ENCODE assay signal across 20 mouse cellular contexts in the genomic region with DNA sequence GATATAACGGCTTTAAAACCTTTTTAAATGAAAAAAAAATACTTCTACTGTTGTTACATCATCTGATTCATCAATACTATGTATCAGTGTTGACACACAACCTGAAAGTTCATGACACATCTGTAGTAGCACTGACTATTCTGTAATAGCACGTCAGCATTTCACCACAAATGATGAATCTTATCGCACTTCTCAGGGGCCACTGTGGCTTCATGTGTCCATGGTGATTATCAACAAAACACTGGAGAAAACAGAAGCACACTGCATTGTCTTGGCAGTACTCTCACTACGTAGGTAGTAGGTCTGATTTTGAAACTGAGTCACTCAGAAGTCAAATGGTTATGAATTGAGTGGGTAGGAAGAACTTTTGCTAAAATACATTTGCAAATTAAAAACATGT.
DNase-seq lines count a peak whose midpoint lies in the region; ATAC-seq and TF ChIP-seq lines count a peak whose summit lies in the region.
"Had no signal": no experiment of that assay in that cellular context is flagged by ENCODE, and none has a peak within 500 bp of the region (broad histone marks: within the 10 kb centered on the region; RNA-seq: fewer than 3 reads in every experiment).

No protein-coding gene starts in this region.

- no peak for TF ChIP-seq RAD21 in MEL (IDR thresholded peaks at IDR 0.05; ENCODE audit: low read depth, low read length)

- H3K4me3 ChIP-seq in heart, adult 2 months, result no peak overlapping the region
- no peak overlapping the region for H3K4me3 ChIP-seq in heart, embryonic 11.5 days (ENCODE audit: low read depth, low read length)
- no peak overlapping the region for H3K4me3 ChIP-seq in MEL (ENCODE audit: control insufficient read depth in 1 of 2, insufficient read depth in 1 of 2, low read depth in 2 of 2, low read length in 2 of 2)
- H3K4me3 ChIP-seq in heart, embryonic 12.5 days, result no peak overlapping the region
- H3K4me3 ChIP-seq: intestine, embryonic 15.5 days; kidney, embryonic 15.5 days; limb, embryonic 12.5 days; liver, embryonic 13.5 days; midbrain, embryonic 10.5 days had no signal

- no peaks in the 10 kb centered on the region; the same call in 1 of the 2 replicates for H3K36me3 ChIP-seq in heart, adult 2 months (ENCODE audit: control insufficient read depth, insufficient read depth, low read length)
- no peaks in the 10 kb centered on the region for H3K36me3 ChIP-seq in heart, embryonic 11.5 days (ENCODE audit: control insufficient read depth, insufficient read depth, low read length)
- peaks cover 0 to 11% of the 10 kb centered on the region in 2 experiments; a peak in 2 of 4 replicates for H3K36me3 ChIP-seq in MEL (ENCODE audit: control insufficient read depth in 1 of 2, insufficient read depth in 2 of 2, low read length in 2 of 2)
- H3K36me3 ChIP-seq in heart, embryonic 12.5 days, result no peaks in the 10 kb centered on the region
- H3K36me3 ChIP-seq: intestine, embryonic 15.5 days; kidney, embryonic 15.5 days; limb, embryonic 12.5 days; liver, embryonic 13.5 days; midbrain, embryonic 10.5 days had no signal

- no peak overlapping the region for H3K4me2 ChIP-seq in heart, embryonic 11.5 days
- H3K4me2 ChIP-seq in heart, embryonic 12.5 days, result no peak overlapping the region
- H3K4me2 ChIP-seq: intestine, embryonic 15.5 days; kidney, embryonic 15.5 days; limb, embryonic 12.5 days; liver, embryonic 13.5 days had no signal

- peak in 1 of 2 experiments; percentile 23 for DNase-seq in heart, adult 2 months
- peak; percentile 88 for DNase-seq in MEL (ENCODE audit: low read depth, low spot score)
- no peak for DNase-seq in gastrocnemius, adult 18-20 months (ENCODE audit: low spot score)
- no peak for DNase-seq in kidney, postnatal 25 days
- no peak for DNase-seq in adrenal gland, adult (ENCODE audit: inconsistent age in 2 of 2, low spot score in 1 of 2)
- DNase-seq: adrenal gland, postnatal 14 days; B cell, adult 2 months; cerebellum, adult 2 months; gastrocnemius, postnatal 14 days; liver, embryonic 13.5 days; lung, postnatal 14 days; right cerebral cortex, postnatal 14 days had no signal

- no peak for ATAC-seq in heart, embryonic 11.5 days (replicated peaks; ENCODE audit: insufficient number of reproducible peaks, low FRiP score, low TSS enrichment)
- ATAC-seq in heart, embryonic 12.5 days (ENCODE audit: insufficient number of reproducible peaks, low FRiP score), result peak; percentile 39; the same call in 1 of the 2 replicates
- peak; percentile 97 for ATAC-seq in megakaryocyte progenitor cell, adult 5-6 weeks (replicated peaks; ENCODE audit: poor library complexity)
- ATAC-seq: intestine, embryonic 15.5 days had no signal

- no peak for TF ChIP-seq CTCF in heart, adult 2 months (IDR thresholded peaks at IDR 0.05)
- TF ChIP-seq CTCF in MEL (IDR thresholded peaks at IDR 0.05 in 2 of 3, conservative IDR thresholded peaks at IDR 0.05 in 1 of 3; ENCODE audit: control insufficient read depth in 1 of 3, insufficient read depth in 1 of 3, low read depth in 2 of 3, low read length in 3 of 3, poor library complexity in 1 of 3, severe bottlenecking in 1 of 3), result no peak

- H3K9ac ChIP-seq in heart, adult 2 months (ENCODE audit: low read depth, low read length), result no peak overlapping the region
- H3K9ac ChIP-seq in heart, embryonic 11.5 days (ENCODE audit: low read depth, low read length), result no peak overlapping the region
- no peak overlapping the region for H3K9ac ChIP-seq in MEL (ENCODE audit: control insufficient read depth, low read depth, low read length, poor library complexity, severe bottlenecking)
- no peak overlapping the region for H3K9ac ChIP-seq in heart, embryonic 12.5 days
- H3K9ac ChIP-seq: intestine, embryonic 15.5 days; kidney, embryonic 15.5 days; limb, embryonic 12.5 days; liver, embryonic 13.5 days had no signal

- H3K27me3 ChIP-seq in heart, adult 2 months (ENCODE audit: control insufficient read depth, insufficient read depth, low read length), result no peaks in the 10 kb centered on the region
- no peaks in the 10 kb centered on the region for H3K27me3 ChIP-seq in heart, embryonic 11.5 days (ENCODE audit: control insufficient read depth, insufficient read depth, low read length)
- no peaks in the 10 kb centered on the region for H3K27me3 ChIP-seq in MEL (ENCODE audit: control insufficient read depth in 1 of 2, insufficient read depth in 2 of 2, low read length in 2 of 2)
- H3K27me3 ChIP-seq in heart, embryonic 12.5 days (replicated peaks), result no peaks in the 10 kb centered on the region
- H3K27me3 ChIP-seq: intestine, embryonic 15.5 days; kidney, embryonic 15.5 days; limb, embryonic 12.5 days; liver, embryonic 13.5 days had no signal

- H3K4me1 ChIP-seq in heart, adult 2 months (ENCODE audit: control insufficient read depth, insufficient read depth, low read length), result no peaks in the 10 kb centered on the region
- no peaks in the 10 kb centered on the region for H3K4me1 ChIP-seq in heart, embryonic 11.5 days (ENCODE audit: control insufficient read depth, insufficient read depth, low read length)
- H3K4me1 ChIP-seq in MEL (ENCODE audit: control insufficient read depth in 1 of 2, insufficient read depth in 2 of 2, low read length in 2 of 2), result peaks cover 0 to 4% of the 10 kb centered on the region in 2 experiments; a peak in 2 of 4 replicates
- no peaks in the 10 kb centered on the region for H3K4me1 ChIP-seq in heart, embryonic 12.5 days (replicated peaks)
- H3K4me1 ChIP-seq: intestine, embryonic 15.5 days; kidney, embryonic 15.5 days; limb, embryonic 12.5 days; liver, embryonic 13.5 days; midbrain, embryonic 10.5 days had no signal

- H3K9me3 ChIP-seq in heart, embryonic 11.5 days (replicated peaks; ENCODE audit: control insufficient read depth, low read length), result no peaks in the 10 kb centered on the region
- no peaks in the 10 kb centered on the region for H3K9me3 ChIP-seq in MEL (replicated peaks; ENCODE audit: insufficient read depth, low read length)
- H3K9me3 ChIP-seq in heart, embryonic 12.5 days (replicated peaks), result no peaks in the 10 kb centered on the region
- H3K9me3 ChIP-seq: intestine, embryonic 15.5 days; kidney, embryonic 15.5 days; limb, embryonic 12.5 days; liver, embryonic 13.5 days; midbrain, embryonic 10.5 days had no signal

- TF ChIP-seq EP300 in heart, adult 2 months (IDR thresholded peaks at IDR 0.05; ENCODE audit: insufficient read depth, low read depth, low read length), result no peak
- peak; percentile 89 to 94 for TF ChIP-seq EP300 in MEL (IDR thresholded peaks at IDR 0.05; ENCODE audit: low read depth in 1 of 2, low read length in 2 of 2)

- 32% methylated on average over 4 of the region's 4 CpGs for WGBS in heart, adult 2 months
- WGBS in heart, embryonic 11.5 days (ENCODE audit: insufficient replicate concordance), result 39% methylated on average over 4 of the region's 4 CpGs
- WGBS in heart, embryonic 12.5 days, result 36% methylated on average over 4 of the region's 4 CpGs

- H3K79me2 ChIP-seq in heart, adult 2 months (replicated peaks; ENCODE audit: control insufficient read depth, insufficient read depth, low read length), result no peaks in the 10 kb centered on the region
- no peaks in the 10 kb centered on the region for H3K79me2 ChIP-seq in MEL (ENCODE audit: control insufficient read depth, insufficient read depth, low read length, poor library complexity)

- intact Hi-C loops in heart, adult 2 months (cut with DNase I), result loop anchor here (10.0 kb wide), 1 partner anchor 119 kb away; no protein-coding TSS in a partner anchor

- TF ChIP-seq POLR2A in heart, adult 2 months (IDR thresholded peaks at IDR 0.05; ENCODE audit: insufficient read depth, low read depth, low read length), result no peak
- TF ChIP-seq POLR2A in MEL (IDR thresholded peaks at IDR 0.05; ENCODE audit: control insufficient read depth in 1 of 2, insufficient read depth in 1 of 2, low read depth in 1 of 2, low read length in 2 of 2, poor library complexity in 1 of 2), result no peak

- peak overlapping the region; percentile 42 for H3K27ac ChIP-seq in heart, adult 2 months
- no peak overlapping the region for H3K27ac ChIP-seq in heart, embryonic 11.5 days (ENCODE audit: low read depth, low read length)
- H3K27ac ChIP-seq in MEL (ENCODE audit: control insufficient read depth, low read depth, low read length), result no peak overlapping the region
- no peak overlapping the region for H3K27ac ChIP-seq in heart, embryonic 12.5 days (ENCODE audit: poor library complexity, severe bottlenecking)
- H3K27ac ChIP-seq: intestine, embryonic 15.5 days; kidney, embryonic 15.5 days; limb, embryonic 12.5 days; liver, embryonic 13.5 days; midbrain, embryonic 10.5 days; stomach, postnatal 0 days had no signal

TF ChIP-seq in MEL, 35 proteins besides CTCF, POLR2A, EP300 and RAD21 (continues in another document):
- TF ChIP-seq ETS1 (IDR thresholded peaks at IDR 0.05; ENCODE audit: low read depth, low read length), result peak; percentile 96
- no peak for TF ChIP-seq SMC3 (IDR thresholded peaks at IDR 0.05; ENCODE audit: low read depth, low read length)
- peak; percentile 56; the same call in 1 of the 2 replicates for TF ChIP-seq BHLHE40 (IDR thresholded peaks at IDR 0.05; ENCODE audit: borderline replicate concordance, low read depth, low read length)
- peak; percentile 58; the same call in 1 of the 2 replicates for TF ChIP-seq MAFK (IDR thresholded peaks at IDR 0.05; ENCODE audit: borderline replicate concordance, low read depth, low read length)
- no peak for TF ChIP-seq CHD2 (IDR thresholded peaks at IDR 0.05; ENCODE audit: low read length)
- peak; percentile 90 for TF ChIP-seq TCF12 (IDR thresholded peaks at IDR 0.05; ENCODE audit: low read depth, low read length)
- TF ChIP-seq ZMIZ1 (IDR thresholded peaks at IDR 0.05; ENCODE audit: low read depth, low read length), result no peak
- peak; percentile 98 for TF ChIP-seq GATA1 (IDR thresholded peaks at IDR 0.05; ENCODE audit: low read depth, low read length)
- TF ChIP-seq RCOR1 (IDR thresholded peaks at IDR 0.05; ENCODE audit: low read depth, low read length), result peak; percentile 92
- TF ChIP-seq HCFC1 (IDR thresholded peaks at IDR 0.05; ENCODE audit: low read depth, low read length), result peak; percentile 53; the same call in 1 of the 2 replicates
- no peak for TF ChIP-seq ZC3H11A (IDR thresholded peaks at IDR 0.05; ENCODE audit: low read depth, low read length)
- no peak for TF ChIP-seq NRF1 (IDR thresholded peaks at IDR 0.05; ENCODE audit: insufficient read depth, low read depth, low read length, poor library complexity, severe bottlenecking)
- peak; percentile 41; the same call in 1 of the 2 replicates for TF ChIP-seq ZNF384 (IDR thresholded peaks at IDR 0.05; ENCODE audit: low read depth, low read length)
- TF ChIP-seq KAT2A (conservative IDR thresholded peaks at IDR 0.05; ENCODE audit: low read depth, low read length), result no peak
- peak; percentile 73 for TF ChIP-seq ZKSCAN1 (IDR thresholded peaks at IDR 0.05; ENCODE audit: low read depth, low read length)
- 0 out of 2 replicates have a peak, but pooled peaks have one; percentile 32 for TF ChIP-seq ELF1 (IDR thresholded peaks at IDR 0.05; ENCODE audit: low read depth, low read length)
- no peak for TF ChIP-seq MAZ (IDR thresholded peaks at IDR 0.05; ENCODE audit: low read depth, low read length)
- no peak for TF ChIP-seq NELFE (IDR thresholded peaks at IDR 0.05; ENCODE audit: low read depth, low read length)
